Mouse (Mus musculus): Measurements from ENCODE around the gene Gm26661. TPM values are rescaled to one million over a fixed set of nuclear protein-coding genes. Genes with fewer than 3 reads are reported as not detected.
A peak's percentile ranks its signal among the peaks of the same experiment; 100 is the strongest.

The Gm26661 gene
- not detected in 2 replicates for total RNA-seq (2012; rRNA removed)

- H3K4me3 ChIP-seq (ENCODE audit: insufficient read depth in 1 of 2, low read depth in 1 of 2, low read length in 2 of 2, poor library complexity in 1 of 2, severe bottlenecking in 1 of 2), result peak within 1 kb of the TSS; percentile 47 to 49; a peak in 3 of 4 replicates
- peaks cover 1% of the 10 kb centered on the region; the same call in 1 of the 2 replicates for H3K36me3 ChIP-seq (ENCODE audit: control insufficient read depth, insufficient read depth, low read length, poor library complexity, severe bottlenecking)
- peak within 1 kb of the TSS; percentile 31; the same call in 1 of the 2 replicates for H3K27ac ChIP-seq (ENCODE audit: insufficient read depth, low read depth, low read length, poor library complexity, severe bottlenecking)
- H3K4me1 ChIP-seq (ENCODE audit: control insufficient read depth in 2 of 2, insufficient read depth in 2 of 2, low read length in 2 of 2, poor library complexity in 1 of 2), result no peaks in the 10 kb centered on the region; a peak in 1 of 4 replicates
- in situ Hi-C loops (cut with MboI; ENCODE audit: low sequenced_read_pairs in 2 of 2, unreplicated experiment in 2 of 2), result no loop called here
- TF ChIP-seq ZC3H11A (IDR thresholded peaks at IDR 0.05; ENCODE audit: borderline replicate concordance, low read depth, low read length) (no peak), HCFC1 (IDR thresholded peaks at IDR 0.05; ENCODE audit: borderline replicate concordance, insufficient read depth, low read length) (no peak), MAFK (IDR thresholded peaks at IDR 0.05; ENCODE audit: insufficient read depth, low read depth, low read length) (no peak), ZNF384 (IDR thresholded peaks at IDR 0.05; ENCODE audit: low read depth, low read length) (no peak), CHD2 (IDR thresholded peaks at IDR 0.05; ENCODE audit: low read depth, low read length) (no peak)
- peak; percentile 71 for DNase-seq (ENCODE audit: low read depth, low spot score)
- no peak within 1 kb of the TSS for H3K9ac ChIP-seq (ENCODE audit: insufficient read depth, low read depth, low read length, poor library complexity, severe bottlenecking)
- H3K9me3 ChIP-seq (ENCODE audit: control insufficient read depth, insufficient read depth, low read depth, low read length), result peaks cover 15% of the 10 kb centered on the region
These were observed at the start of gene Gm26661 for GRCm38 (mm10) chr14:7791532-7792159. Gm26661 (plus strand) TSS chr14:7791587.

- H3K4me3 ChIP-seq (ENCODE audit: insufficient read depth in 1 of 2, low read depth in 1 of 2, low read length in 2 of 2, poor library complexity in 1 of 2, severe bottlenecking in 1 of 2), result peak overlapping the region in 1 of 2 experiments; percentile 35; a peak in 1 of 4 replicates
- no peak for TF ChIP-seq CHD2 (IDR thresholded peaks at IDR 0.05; ENCODE audit: low read depth, low read length)
- TF ChIP-seq MAFK (IDR thresholded peaks at IDR 0.05; ENCODE audit: insufficient read depth, low read depth, low read length), result no peak
- peak; percentile 50 for TF ChIP-seq ZC3H11A (IDR thresholded peaks at IDR 0.05; ENCODE audit: borderline replicate concordance, low read depth, low read length)
- peak; percentile 89 for TF ChIP-seq ZNF384 (IDR thresholded peaks at IDR 0.05; ENCODE audit: low read depth, low read length)
- TF ChIP-seq HCFC1 (IDR thresholded peaks at IDR 0.05; ENCODE audit: borderline replicate concordance, insufficient read depth, low read length), result no peak
- no peaks in the 10 kb centered on the region for H3K36me3 ChIP-seq (ENCODE audit: control insufficient read depth, insufficient read depth, low read length, poor library complexity, severe bottlenecking)
- H3K9ac ChIP-seq (ENCODE audit: insufficient read depth, low read depth, low read length, poor library complexity, severe bottlenecking), result no peak overlapping the region
- in situ Hi-C loops (cut with MboI; ENCODE audit: low sequenced_read_pairs in 2 of 2, unreplicated experiment in 2 of 2), result loop anchor here in 1 of 2 experiments (10.0 kb wide), 1 partner anchor 56 kb away; no protein-coding TSS in a partner anchor
- no peak overlapping the region for H3K27ac ChIP-seq (ENCODE audit: insufficient read depth, low read depth, low read length, poor library complexity, severe bottlenecking)
- H3K9me3 ChIP-seq (ENCODE audit: control insufficient read depth, insufficient read depth, low read depth, low read length), result no peaks in the 10 kb centered on the region
- no peaks in the 10 kb centered on the region for H3K4me1 ChIP-seq (ENCODE audit: control insufficient read depth in 2 of 2, insufficient read depth in 2 of 2, low read length in 2 of 2, poor library complexity in 1 of 2)
- DNase-seq (ENCODE audit: low read depth, low spot score), result peak; percentile 63
These were observed 42.2 kb upstream of the Gm26661 start for GRCm38 (mm10) chr14:7748944-7749763.

GRCm38 (mm10) chr14:7749764-7750089 is 41.7 kb upstream of the Gm26661 start:
- Histone ChIP-seq H3K9me3 (ENCODE audit: control insufficient read depth, insufficient read depth, low read depth, low read length) (no peaks in the 10 kb centered on the region), H3K27ac (ENCODE audit: insufficient read depth, low read depth, low read length, poor library complexity, severe bottlenecking) (no peak overlapping the region), H3K4me3 (ENCODE audit: insufficient read depth in 1 of 2, low read depth in 1 of 2, low read length in 2 of 2, poor library complexity in 1 of 2, severe bottlenecking in 1 of 2) (peak overlapping the region in 1 of 2 experiments; percentile 35; a peak in 1 of 4 replicates), H3K36me3 (ENCODE audit: control insufficient read depth, insufficient read depth, low read length, poor library complexity, severe bottlenecking) (no peaks in the 10 kb centered on the region), H3K9ac (ENCODE audit: insufficient read depth, low read depth, low read length, poor library complexity, severe bottlenecking) (no peak overlapping the region), H3K4me1 (ENCODE audit: control insufficient read depth in 2 of 2, insufficient read depth in 2 of 2, low read length in 2 of 2, poor library complexity in 1 of 2) (no peaks in the 10 kb centered on the region)
- DNase-seq (ENCODE audit: low read depth, low spot score), result no peak
- in situ Hi-C loops (cut with MboI; ENCODE audit: low sequenced_read_pairs in 2 of 2, unreplicated experiment in 2 of 2), result loop anchor here in 1 of 2 experiments (10.0 kb wide), 1 partner anchor 55 kb away; no protein-coding TSS in a partner anchor
- TF ChIP-seq ZNF384 (IDR thresholded peaks at IDR 0.05; ENCODE audit: low read depth, low read length) (no peak), CHD2 (IDR thresholded peaks at IDR 0.05; ENCODE audit: low read depth, low read length) (no peak), MAFK (IDR thresholded peaks at IDR 0.05; ENCODE audit: insufficient read depth, low read depth, low read length) (no peak), HCFC1 (IDR thresholded peaks at IDR 0.05; ENCODE audit: borderline replicate concordance, insufficient read depth, low read length) (no peak), ZC3H11A (IDR thresholded peaks at IDR 0.05; ENCODE audit: borderline replicate concordance, low read depth, low read length) (no peak)

GRCm38 (mm10) chr14:7765569-7766314 is 25.6 kb upstream of the Gm26661 start:
- no peak overlapping the region for H3K4me3 ChIP-seq (ENCODE audit: insufficient read depth in 1 of 2, low read depth in 1 of 2, low read length in 2 of 2, poor library complexity in 1 of 2, severe bottlenecking in 1 of 2)
- no peaks in the 10 kb centered on the region for H3K4me1 ChIP-seq (ENCODE audit: control insufficient read depth in 2 of 2, insufficient read depth in 2 of 2, low read length in 2 of 2, poor library complexity in 1 of 2)
- H3K9me3 ChIP-seq (ENCODE audit: control insufficient read depth, insufficient read depth, low read depth, low read length), result no peaks in the 10 kb centered on the region
- in situ Hi-C loops (cut with MboI; ENCODE audit: low sequenced_read_pairs in 2 of 2, unreplicated experiment in 2 of 2), result no loop called here
- H3K36me3 ChIP-seq (ENCODE audit: control insufficient read depth, insufficient read depth, low read length, poor library complexity, severe bottlenecking), result no peaks in the 10 kb centered on the region
- no peak overlapping the region for H3K9ac ChIP-seq (ENCODE audit: insufficient read depth, low read depth, low read length, poor library complexity, severe bottlenecking)
- peak; percentile 37 for DNase-seq (ENCODE audit: low read depth, low spot score)
- H3K27ac ChIP-seq (ENCODE audit: insufficient read depth, low read depth, low read length, poor library complexity, severe bottlenecking), result no peak overlapping the region
- TF ChIP-seq MAFK (IDR thresholded peaks at IDR 0.05; ENCODE audit: insufficient read depth, low read depth, low read length) (no peak), CHD2 (IDR thresholded peaks at IDR 0.05; ENCODE audit: low read depth, low read length) (no peak), ZC3H11A (IDR thresholded peaks at IDR 0.05; ENCODE audit: borderline replicate concordance, low read depth, low read length) (no peak), ZNF384 (IDR thresholded peaks at IDR 0.05; ENCODE audit: low read depth, low read length) (no peak), HCFC1 (IDR thresholded peaks at IDR 0.05; ENCODE audit: borderline replicate concordance, insufficient read depth, low read length) (no peak)
